Mouse (Mus musculus): Measurements from ENCODE around the gene Tmod1.

Tmod1 gene

GRCm38 (mm10) chr4:46053323-46054107, 14.8 kb downstream of the Tmod1 start:
- no peak for DNase-seq (ENCODE audit: low spot score in 2 of 2)

- no peak for DNase-seq (ENCODE audit: low spot score in 2 of 2)
These were observed 17.4 kb downstream of the Tmod1 start for GRCm38 (mm10) chr4:46056163-46056562.

DNA sequence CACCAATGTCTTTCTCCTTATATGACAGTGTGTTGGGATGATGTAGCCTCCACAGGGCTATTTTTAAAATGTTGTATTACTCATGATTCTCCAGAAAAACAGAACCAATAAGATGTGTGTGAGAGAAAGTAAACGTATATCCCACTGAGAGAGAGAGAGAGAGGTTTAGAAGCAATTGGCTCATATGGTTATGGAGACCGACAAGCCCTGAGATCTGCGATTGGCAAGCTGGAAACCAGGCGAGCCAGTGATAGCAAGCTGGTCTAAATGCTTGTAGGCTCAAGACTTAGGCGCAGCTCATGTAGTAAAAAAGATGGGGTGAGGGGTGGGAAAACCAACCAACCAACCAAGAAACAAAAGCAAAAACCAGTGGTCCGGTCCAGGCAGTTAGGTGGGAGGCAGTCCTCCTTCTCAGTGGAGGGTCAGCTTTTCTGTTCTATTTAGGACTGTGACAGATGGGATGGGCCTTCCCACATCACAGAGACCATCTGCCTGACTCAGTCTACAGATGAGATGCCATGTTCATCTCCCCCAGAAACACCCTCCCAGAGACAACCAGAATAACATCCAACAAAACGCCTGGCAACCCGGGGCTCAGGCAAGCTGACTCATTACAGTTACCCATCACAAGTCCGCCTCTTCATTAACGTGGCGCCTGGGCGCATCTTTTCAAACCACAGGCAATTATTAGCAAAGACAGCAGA, 22.7 kb downstream of the Tmod1 start:
- DNase-seq (ENCODE audit: low spot score in 2 of 2) = no peak

GRCm38 (mm10) chr4:46063841-46064240, 25.1 kb downstream of the Tmod1 start:
- DNase-seq (ENCODE audit: low spot score in 2 of 2) = no peak

- peak; percentile 70 to 79 for DNase-seq (ENCODE audit: low spot score in 2 of 2)
These were observed 25.5 kb downstream of the Tmod1 start for GRCm38 (mm10) chr4:46064263-46064662.

DNA sequence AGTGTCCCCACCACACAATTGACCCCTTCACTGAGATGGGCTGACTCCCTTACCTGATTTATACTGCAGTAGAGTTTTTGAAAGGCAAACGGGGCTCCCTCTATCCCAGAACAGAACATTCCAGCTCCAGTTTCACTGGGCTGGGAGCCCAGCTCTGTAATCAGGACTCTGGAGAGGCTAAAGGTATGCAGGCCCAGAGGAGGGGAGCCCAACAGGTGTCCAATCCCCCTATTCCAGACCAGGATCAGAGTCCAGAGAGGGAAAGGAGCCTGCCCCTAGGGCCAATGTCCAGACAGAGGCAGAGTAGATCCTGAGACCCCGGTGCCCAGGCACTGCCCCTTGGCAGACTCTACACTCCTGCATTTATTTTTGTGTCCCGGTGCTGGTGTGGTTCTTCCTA, 26.2 kb downstream of the Tmod1 start:
- DNase-seq (ENCODE audit: low spot score in 2 of 2) = peak; percentile 66 to 76

DNA sequence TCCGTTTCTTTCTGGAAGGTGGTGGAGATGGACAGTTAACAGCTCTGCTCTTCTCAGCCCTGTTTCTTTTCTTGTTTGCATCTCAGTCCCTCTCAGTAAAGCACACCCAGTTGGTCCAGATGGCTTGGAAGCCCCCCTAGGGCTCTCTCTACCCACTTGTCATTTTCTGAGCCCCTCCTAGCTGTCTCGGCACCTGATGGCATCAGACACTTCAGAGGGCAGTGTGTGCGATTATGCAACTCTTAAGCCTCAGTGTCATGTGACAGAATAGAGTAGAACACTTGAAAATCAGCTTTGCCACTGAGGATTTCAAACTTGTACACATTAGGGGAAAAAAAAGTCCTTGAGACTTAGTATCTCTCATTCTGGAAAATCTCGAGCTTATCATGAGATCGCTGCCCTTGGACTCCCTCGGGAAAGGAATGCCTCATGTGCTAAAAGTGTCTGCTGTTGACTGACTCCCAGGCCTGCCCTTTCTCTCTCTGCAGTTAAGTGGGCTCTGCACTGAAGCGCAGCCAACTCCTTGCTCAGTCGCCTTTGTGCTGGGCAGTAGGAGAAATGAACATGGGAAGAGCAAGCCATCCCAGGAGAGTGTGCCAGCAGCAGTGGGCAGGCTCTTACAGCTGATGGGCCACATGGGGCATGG, 27.1 kb downstream of the Tmod1 start:
- DNase-seq (ENCODE audit: low spot score in 2 of 2) = peak in 1 of 2 experiments; percentile 54

GRCm38 (mm10) chr4:46068060-46068459, 29.3 kb downstream of the Tmod1 start:
- DNase-seq (ENCODE audit: low spot score in 2 of 2) = no peak

DNA sequence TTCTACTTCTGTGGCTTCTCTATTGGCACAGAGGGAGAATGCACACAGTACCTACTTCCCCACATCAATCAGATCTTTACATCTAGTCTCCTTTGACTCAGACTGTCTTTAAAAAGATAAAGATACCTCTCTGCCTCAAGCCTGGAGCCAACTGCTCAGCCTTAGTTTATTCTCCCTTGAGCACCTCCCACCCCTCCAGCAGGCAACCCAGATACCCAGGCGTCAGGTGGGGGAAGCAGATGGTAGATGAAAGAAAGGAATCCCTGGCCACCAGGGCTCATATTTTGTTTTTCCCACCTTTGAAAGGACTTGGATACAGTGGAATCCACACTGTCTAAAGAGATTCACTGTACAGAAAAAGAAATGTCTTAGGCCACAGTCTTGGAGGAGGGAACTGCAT, 29.8 kb downstream of the Tmod1 start:
- no peak for DNase-seq (ENCODE audit: low spot score in 2 of 2)

GRCm38 (mm10) chr4:46069851-46070482, 31.2 kb downstream of the Tmod1 start:
- no peak for DNase-seq (ENCODE audit: low spot score in 2 of 2)

DNA sequence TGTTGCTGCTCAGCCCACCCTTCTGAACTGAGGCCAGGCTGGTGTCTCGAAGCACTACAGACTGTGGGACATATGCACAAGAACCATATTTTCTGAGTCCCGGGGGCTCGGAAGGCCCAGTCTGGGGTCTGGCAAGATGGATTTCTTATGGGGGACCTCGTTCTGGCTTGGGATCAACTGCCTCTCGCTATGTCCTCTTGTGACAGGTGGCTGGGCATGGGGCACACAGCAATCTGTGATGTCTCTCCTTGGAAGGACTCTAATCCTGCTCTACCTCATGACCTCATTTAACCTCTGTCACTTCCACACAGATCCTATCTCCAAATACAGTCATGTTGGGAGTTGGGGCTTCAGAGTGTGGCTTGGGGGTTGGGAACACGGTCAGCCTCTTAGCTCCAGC, 33.9 kb downstream of the Tmod1 start:
- no peak for DNase-seq (ENCODE audit: low spot score in 2 of 2)

GRCm38 (mm10) chr4:46073736-46074135, 35.0 kb downstream of the Tmod1 start:
- DNase-seq (ENCODE audit: low spot score in 2 of 2) = peak in 1 of 2 experiments; percentile 67

DNA sequence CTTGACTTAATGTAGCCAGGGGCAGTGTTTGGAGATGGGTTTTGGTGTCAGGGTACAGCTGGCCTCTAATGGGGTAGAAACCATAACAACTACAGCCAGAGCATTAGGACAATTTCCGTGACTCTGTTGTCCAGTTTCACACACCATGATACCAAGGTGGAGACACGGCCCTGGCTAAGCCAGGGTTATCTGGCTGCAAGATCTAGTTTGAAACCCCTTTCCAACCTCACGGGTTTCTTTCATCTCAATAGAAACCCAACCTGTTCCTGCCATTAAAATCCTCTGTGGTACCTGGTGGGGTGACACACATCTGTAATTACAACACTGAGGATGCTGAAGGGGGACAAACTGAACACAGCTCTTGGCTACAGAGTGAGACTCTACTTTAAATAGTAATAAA, 36.9 kb downstream of the Tmod1 start:
- no peak for DNase-seq (ENCODE audit: low spot score in 2 of 2)

DNA sequence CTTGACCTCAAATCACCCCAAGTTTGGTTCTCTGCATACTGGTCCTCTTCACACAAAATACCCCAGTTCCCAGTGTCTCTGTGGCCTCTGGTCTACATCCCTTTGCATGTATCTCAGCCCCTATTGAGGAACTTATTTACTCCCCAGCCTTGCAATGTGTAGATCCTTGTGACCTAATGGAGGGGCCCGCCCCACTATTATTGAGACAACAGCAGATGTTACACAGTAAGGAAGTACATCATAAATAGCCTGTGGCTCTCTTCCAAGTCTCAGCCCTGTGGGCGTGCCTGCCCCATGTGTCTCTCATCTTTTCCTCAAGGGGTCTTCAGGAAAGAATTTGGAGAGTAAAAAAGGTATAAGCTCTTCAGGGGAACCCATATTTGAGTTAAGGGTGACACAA, 38.2 kb downstream of the Tmod1 start:
- DNase-seq (ENCODE audit: low spot score in 2 of 2) = no peak

DNA sequence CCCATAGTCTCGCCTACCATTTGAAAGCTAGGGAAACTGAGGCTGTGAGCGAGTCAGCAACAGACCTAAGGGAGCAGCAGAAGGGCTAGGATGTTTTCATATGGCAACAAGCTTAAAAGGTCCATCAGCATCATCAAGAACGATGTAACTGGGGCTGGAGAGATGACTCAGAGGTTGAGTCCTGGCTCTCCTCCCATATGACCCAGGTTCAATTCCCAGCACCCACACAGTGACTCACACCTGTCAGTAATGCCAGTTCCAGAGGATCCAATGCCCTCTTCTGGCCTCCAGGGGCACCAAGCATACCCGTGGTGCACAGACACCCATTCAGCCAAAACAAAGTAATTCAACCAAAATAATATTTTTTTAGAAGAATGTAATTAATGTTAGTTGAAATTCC, 41.5 kb downstream of the Tmod1 start:
- DNase-seq (ENCODE audit: low spot score in 2 of 2) = no peak

- no peak for DNase-seq (ENCODE audit: low spot score in 2 of 2)
These were observed 43.8 kb downstream of the Tmod1 start for GRCm38 (mm10) chr4:46082555-46082954.

GRCm38 (mm10) chr4:46084416-46085172, 45.9 kb downstream of the Tmod1 start:
- DNase-seq (ENCODE audit: low spot score in 2 of 2) = no peak

DNA sequence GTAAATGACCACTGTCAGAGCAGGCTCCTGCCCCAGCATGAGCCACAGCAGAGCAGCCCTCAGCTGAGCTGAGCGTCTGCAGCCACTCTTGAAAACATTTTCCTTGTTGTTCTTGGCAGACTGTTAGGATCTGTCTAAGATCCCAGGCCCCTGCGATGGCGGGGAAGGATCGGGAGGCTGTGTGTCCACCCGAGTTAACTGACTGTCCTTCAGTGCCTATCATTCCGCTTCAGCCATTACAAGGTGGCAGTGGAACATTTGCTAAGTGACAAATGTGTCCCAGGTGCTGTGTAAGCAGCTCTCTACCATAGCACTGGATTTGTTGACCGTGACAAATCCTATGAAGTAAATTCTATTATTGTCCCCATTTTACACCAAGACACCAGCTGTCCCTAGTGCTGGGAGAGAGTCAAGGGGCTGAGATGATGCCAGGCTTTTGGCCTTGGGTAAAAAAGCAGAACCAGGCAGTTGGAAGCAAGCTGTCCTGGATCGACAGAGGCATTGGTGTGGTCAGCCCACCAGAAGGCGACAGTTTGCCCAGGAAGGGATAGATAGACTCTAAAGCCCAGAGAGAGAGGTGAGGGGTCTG, 46.6 kb downstream of the Tmod1 start:
- DNase-seq (ENCODE audit: low spot score in 2 of 2) = peak; percentile 26 to 47

DNA sequence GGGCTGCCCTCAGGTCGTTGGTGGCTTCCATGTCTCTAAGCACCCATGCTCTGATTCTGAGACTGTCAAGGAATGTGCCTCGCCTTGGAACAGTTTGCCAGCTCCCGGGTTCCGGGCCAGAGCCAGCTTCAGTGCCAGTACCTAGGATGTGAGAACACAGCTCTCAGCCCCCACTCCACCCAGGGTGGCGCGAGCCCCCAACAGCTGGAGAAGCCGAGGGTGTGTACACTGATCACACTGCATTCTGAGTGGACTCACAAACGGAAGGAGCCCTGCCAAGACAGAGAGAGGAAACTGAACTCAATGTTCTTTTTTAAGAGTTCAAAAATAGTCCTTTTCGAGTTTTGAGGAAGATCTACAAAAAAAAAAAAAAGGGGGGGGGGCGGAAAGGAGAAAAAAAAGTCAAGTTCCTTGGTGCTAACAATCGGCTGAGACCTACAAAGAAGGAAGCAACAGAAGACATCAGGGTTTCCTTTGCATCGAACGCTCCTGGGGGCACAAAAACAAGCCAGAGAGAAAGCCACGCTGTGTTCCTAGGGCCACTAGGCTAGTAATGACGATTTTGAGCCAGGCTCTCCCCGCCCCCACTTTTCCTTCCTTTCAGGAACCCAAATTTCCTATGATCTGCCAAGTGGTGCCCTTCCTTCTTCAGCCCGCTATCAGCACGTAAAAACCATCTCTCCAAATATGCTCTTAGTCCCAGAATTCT, 48.1 kb downstream of the Tmod1 start:
- peak; percentile 39 to 58 for DNase-seq (ENCODE audit: low spot score in 2 of 2)

GRCm38 (mm10) chr4:46087427-46087771, 48.7 kb downstream of the Tmod1 start:
- no peak for DNase-seq (ENCODE audit: low spot score in 2 of 2)

DNA sequence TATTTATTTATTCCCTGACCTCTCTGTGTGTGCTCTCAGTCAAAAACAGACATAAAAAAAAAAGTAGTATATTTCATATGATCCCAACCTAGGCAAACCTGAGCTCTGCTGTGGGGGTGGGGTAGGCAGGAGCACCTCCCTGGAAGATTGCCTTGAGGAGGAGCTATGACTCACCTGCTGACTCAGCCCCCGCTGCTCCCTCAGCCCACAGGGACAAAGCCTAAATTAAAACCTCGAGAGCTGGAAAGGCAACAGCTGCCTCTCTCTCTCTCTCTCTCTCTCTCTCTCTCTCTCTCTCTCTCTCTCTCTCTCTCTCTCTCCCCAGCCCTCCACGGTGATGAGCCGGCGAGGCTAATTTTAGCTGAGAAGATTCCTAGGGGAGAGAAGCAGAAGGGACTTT, 49.1 kb downstream of the Tmod1 start:
- DNase-seq (ENCODE audit: low spot score in 2 of 2) = peak; percentile 64 to 70

Measured in heart, adult 9 months (tissue).